Mouse (Mus musculus) C2C12 (cell line): Measurements from ENCODE around the gene Npr1. TPM values are rescaled to one million over a fixed set of nuclear protein-coding genes. Genes with fewer than 3 reads are reported as not detected.

Experiments used
- H3K27me3 ChIP-seq: one replicate; pipeline ENCODE4 v1.6.1; 2011; ENCODE audit not compliant: control insufficient read depth, insufficient read depth, insufficient read length
- H3K36me3 ChIP-seq: one replicate; pipeline ENCODE4 v1.6.1; 2011; ENCODE audit not compliant: control insufficient read depth, insufficient read depth
- H3K4me3 ChIP-seq: one replicate; pipeline ENCODE4 v1.5.1; 2011; ENCODE audit warnings: mild to moderate bottlenecking, control low read depth; ENCODE audit not compliant: poor library complexity, insufficient read depth, severe bottlenecking
- H3K79me2 ChIP-seq: one replicate; pipeline ENCODE4 v1.6.1; 2011; ENCODE audit not compliant: control insufficient read depth, insufficient read depth
- H3K79me3 ChIP-seq: one replicate; pipeline ENCODE4 v1.6.1; 2011; ENCODE audit warnings: low read depth, control low read depth
- H3ac ChIP-seq: one replicate; pipeline ENCODE3; 2011; ENCODE audit warnings: low read depth; ENCODE audit not compliant: control insufficient read depth, insufficient read length
- CEBPB ChIP-seq: IDR thresholded peaks from one replicate; pipeline ENCODE4 v1.6.1; 2011; ENCODE audit warnings: low read depth, mild to moderate bottlenecking, control low read depth, moderate library complexity
- CTCF ChIP-seq: IDR thresholded peaks from one replicate; pipeline ENCODE4 v1.5.1; 2011; ENCODE audit not compliant: control insufficient read depth, insufficient read depth, insufficient read length
- FOSL1 ChIP-seq: IDR thresholded peaks from one replicate; pipeline ENCODE4 v1.8.0; 2011; ENCODE audit warnings: mild to moderate bottlenecking, low read length; ENCODE audit not compliant: poor library complexity, insufficient read depth, severe bottlenecking
- MAX ChIP-seq: IDR thresholded peaks from one replicate; pipeline ENCODE4 v1.6.1; 2011; ENCODE audit warnings: mild to moderate bottlenecking, control low read depth
- MYOD1 ChIP-seq: IDR thresholded peaks from one replicate; pipeline ENCODE4 v1.6.1; 2011; ENCODE audit warnings: low read depth; ENCODE audit not compliant: control insufficient read depth, insufficient read length
- MYOG ChIP-seq: IDR thresholded peaks from one replicate; pipeline ENCODE4 v1.6.1; 2011; ENCODE audit not compliant: control insufficient read depth, insufficient read length; ENCODE audit errors: extremely low read depth
- USF1 ChIP-seq: IDR thresholded peaks from one replicate; pipeline ENCODE4 v1.6.1; 2011; ENCODE audit warnings: low read depth, mild to moderate bottlenecking, control low read depth, moderate library complexity
- polyA plus RNA-seq: library from polyadenylated mRNA; unstranded; fragments of >200 nt; fragmentation: generic; extraction: Trizol; gene quantifications from one replicate; pipeline ENCODE4 v1.2.1, GENCODE M21; 2012; ENCODE audit warnings: missing spikeins

Npr1 gene
- polyA plus RNA-seq, 1 experiment, result 1.0 TPM

- Histone ChIP-seq H3K36me3 (peaks cover 15% of the 10 kb centered on the region), H3K4me3 (peak overlapping the region; percentile 32), H3K79me2 (peaks cover 37% of the 10 kb centered on the region), H3K79me3 (peaks cover 16% of the 10 kb centered on the region), H3K27me3 (no peaks in the 10 kb centered on the region), H3ac (peak overlapping the region; percentile 46)
- TF ChIP-seq MYOD1 (no peak), MYOG (no peak), CTCF (no peak), MAX (no peak), USF1 (no peak), FOSL1 (no peak), CEBPB (no peak)
These were observed 31.5 kb downstream of the Npr1 start for GRCm38 (mm10) chr3:90434073-90434730.

DNA sequence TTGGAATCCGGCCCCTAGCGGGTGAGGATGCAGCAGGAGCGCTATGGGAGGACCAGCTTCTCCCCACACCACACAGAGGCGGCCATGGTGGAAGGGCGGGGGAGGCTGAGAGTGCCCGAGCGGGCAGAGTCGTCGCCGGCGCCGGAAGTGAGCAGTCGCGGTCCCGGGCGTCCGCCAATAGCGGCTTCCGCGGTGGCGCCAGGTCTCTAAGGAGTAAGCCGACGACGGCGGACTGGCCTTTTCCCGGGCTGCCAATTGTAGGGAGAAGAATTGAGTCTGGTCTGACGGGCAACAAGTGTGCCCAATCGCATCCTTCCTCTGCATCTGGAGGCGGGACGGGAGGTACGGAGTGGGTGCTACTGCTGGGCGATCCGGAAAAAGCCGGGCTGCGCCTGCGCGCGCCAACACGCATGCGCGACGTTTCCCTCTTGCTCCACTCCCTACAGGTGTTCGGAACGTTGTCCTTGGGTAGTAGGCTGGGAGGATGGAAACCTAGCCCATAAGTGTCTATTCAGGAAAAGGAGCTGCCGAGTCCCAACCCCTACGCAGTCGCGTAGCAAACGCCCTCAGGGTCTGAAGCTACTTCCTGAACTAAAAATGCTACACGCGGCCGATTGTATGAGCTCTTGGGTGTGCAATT lies 32.2 kb downstream of the Npr1 start, which contains the start of gene Ints3:
Gene Ints3 (minus strand): TSS at position 242 of the 640 bp plus-strand sequence.
- H3K4me3 ChIP-seq, result peak within 1 kb of the TSS; percentile 84
- peaks cover 16% of the 10 kb centered on the region for H3K79me3 ChIP-seq
- H3K36me3 ChIP-seq, result peaks cover 22% of the 10 kb centered on the region
- TF ChIP-seq MAX (peak; percentile 16), MYOD1 (no peak)
- H3K79me2 ChIP-seq, result peaks cover 40% of the 10 kb centered on the region
- peak within 1 kb of the TSS; percentile 88 for H3ac ChIP-seq
- no peaks in the 10 kb centered on the region for H3K27me3 ChIP-seq

GRCm38 (mm10) chr3:90432811-90433219 lies 32.9 kb downstream of the Npr1 start:
- H3K4me3 ChIP-seq, result peak overlapping the region; percentile 84
- peaks cover 40% of the 10 kb centered on the region for H3K79me2 ChIP-seq
- peaks cover 16% of the 10 kb centered on the region for H3K79me3 ChIP-seq
- H3ac ChIP-seq, result peak overlapping the region; percentile 88
- peaks cover 24% of the 10 kb centered on the region for H3K36me3 ChIP-seq
- TF ChIP-seq FOSL1 (no peak), CEBPB (no peak), MYOG (no peak), MYOD1 (no peak), MAX (no peak), CTCF (no peak), USF1 (no peak)
- no peaks in the 10 kb centered on the region for H3K27me3 ChIP-seq

DNA sequence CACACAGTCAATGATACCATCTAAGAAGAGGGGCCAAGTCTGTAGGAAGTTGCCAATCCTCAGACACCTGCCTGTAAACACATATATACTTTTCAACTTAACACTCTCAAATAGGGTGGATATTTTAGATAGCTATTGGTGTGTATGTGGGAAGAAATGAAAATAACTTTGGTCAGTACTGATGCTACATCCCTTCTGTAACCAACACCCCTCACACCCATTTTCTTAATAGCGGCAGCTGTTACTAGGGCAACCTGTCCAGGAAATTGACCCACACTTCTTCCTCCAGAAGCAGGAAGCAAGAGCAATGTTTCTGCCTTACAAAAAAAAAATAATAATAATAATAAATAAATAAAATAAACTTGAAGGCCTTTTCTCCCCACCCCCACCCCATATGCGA lies 33.3 kb downstream of the Npr1 start:
- peak overlapping the region; percentile 84 for H3K4me3 ChIP-seq
- TF ChIP-seq CTCF (no peak), MAX (no peak), USF1 (no peak), CEBPB (no peak), MYOD1 (no peak), MYOG (no peak)

GRCm38 (mm10) chr3:90429576-90429975 lies 36.1 kb downstream of the Npr1 start:
- TF ChIP-seq MYOD1 (no peak), MYOG (no peak), USF1 (no peak), FOSL1 (no peak), CTCF (no peak), MAX (no peak), CEBPB (no peak)
- Histone ChIP-seq H3K79me2 (peaks cover 58% of the 10 kb centered on the region), H3K4me3 (no peak overlapping the region), H3K27me3 (no peaks in the 10 kb centered on the region), H3K36me3 (peaks cover 39% of the 10 kb centered on the region), H3K79me3 (peaks cover 21% of the 10 kb centered on the region), H3ac (no peak overlapping the region)

More for the DNA sequence above, 33.3 kb downstream of the Npr1 start:
- Histone ChIP-seq H3K79me3 (peaks cover 16% of the 10 kb centered on the region), H3K36me3 (peaks cover 24% of the 10 kb centered on the region), H3K79me2 (peaks cover 40% of the 10 kb centered on the region), H3ac (peak overlapping the region; percentile 88), H3K27me3 (no peaks in the 10 kb centered on the region)

DNA sequence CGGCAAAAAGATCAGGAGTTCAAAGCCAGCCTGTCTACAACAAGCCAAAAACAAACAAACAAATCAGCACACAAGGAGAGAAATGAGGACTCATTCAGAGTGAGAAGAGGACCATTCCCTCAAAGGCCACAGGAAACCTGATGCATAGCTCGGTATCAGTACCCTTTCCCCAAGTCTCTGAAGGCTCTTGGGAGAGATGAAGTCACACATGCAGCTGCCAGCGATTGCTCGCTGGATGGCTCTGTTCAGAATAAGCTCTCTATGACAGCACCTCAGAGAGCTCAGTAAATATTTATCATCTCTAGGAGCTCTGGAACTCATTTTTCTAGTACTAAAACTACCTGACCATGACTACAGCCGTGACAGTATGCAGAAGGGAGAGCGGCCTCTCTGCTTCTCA lies 37.5 kb downstream of the Npr1 start:
- Histone ChIP-seq H3ac (no peak overlapping the region), H3K27me3 (no peaks in the 10 kb centered on the region), H3K79me3 (peaks cover 21% of the 10 kb centered on the region), H3K4me3 (no peak overlapping the region), H3K36me3 (peaks cover 50% of the 10 kb centered on the region), H3K79me2 (peaks cover 58% of the 10 kb centered on the region)
- TF ChIP-seq MYOD1 (no peak), FOSL1 (no peak), CEBPB (no peak), MYOG (no peak), MAX (no peak)
